Comparison of ENCODE assay signal across 17 mouse cellular contexts in genomic region chr10:108066241-108066640, GRCm38 (mm10).
A peak's percentile ranks its signal among the peaks of the same experiment; 100 is the strongest.
DNase-seq lines count a peak whose midpoint lies in the region; ATAC-seq and TF ChIP-seq lines count a peak whose summit lies in the region.
"Had no signal": no experiment of that assay in that cellular context is flagged by ENCODE, and none has a peak within 500 bp of the region (broad histone marks: within the 10 kb centered on the region; RNA-seq: fewer than 3 reads in every experiment).

No protein-coding gene starts in this region.

- H3K4me1 ChIP-seq in heart, postnatal 0 days (ENCODE audit: control insufficient read depth, insufficient read depth): 0 out of 2 replicates have a peak, but pooled peaks cover 5% of the 10 kb centered on the region
- no peaks in the 10 kb centered on the region for H3K4me1 ChIP-seq in kidney, embryonic 14.5 days (ENCODE audit: control insufficient read depth, insufficient read depth, low read length)
- H3K4me1 ChIP-seq: midbrain, embryonic 13.5 days had no signal

- no peak overlapping the region for H3K4me2 ChIP-seq in heart, postnatal 0 days (ENCODE audit: low read depth, low read length)
- no peak overlapping the region for H3K4me2 ChIP-seq in kidney, embryonic 14.5 days (replicated peaks; ENCODE audit: low read depth, low read length)
- H3K4me2 ChIP-seq: midbrain, embryonic 13.5 days had no signal

- peak overlapping the region; percentile 55 for H3K27ac ChIP-seq in heart, postnatal 0 days (ENCODE audit: low read depth)
- H3K27ac ChIP-seq in kidney, embryonic 14.5 days (ENCODE audit: low read depth, low read length): no peak overlapping the region
- H3K27ac ChIP-seq in left cerebral cortex, adult 2 months: no peak overlapping the region
- H3K27ac ChIP-seq: hindbrain, postnatal 0 days; midbrain, embryonic 13.5 days had no signal

- TF ChIP-seq CTCF in Patski (IDR thresholded peaks at IDR 0.05): no peak
- no peak for TF ChIP-seq CTCF in heart, postnatal 0 days (IDR thresholded peaks at IDR 0.05; ENCODE audit: low read depth)
- no peak for TF ChIP-seq CTCF in left cerebral cortex, adult 2 months (IDR thresholded peaks at IDR 0.05)

- peak; percentile 12 for DNase-seq in 3T3-L1 (ENCODE audit: low read depth, low spot score)
- DNase-seq in Patski (ENCODE audit: low read depth, low spot score): peak; percentile 73
- DNase-seq in heart, postnatal 0 days (ENCODE audit: low spot score): peak; percentile 82
- DNase-seq in left cerebral cortex, adult 8-10 months (ENCODE audit: low spot score in 2 of 2): no peak
- no peak for DNase-seq in left cerebral cortex, adult 2 months (ENCODE audit: extremely low spot score in 1 of 2, low spot score in 2 of 2)
- no peak for DNase-seq in c-Kit-positive CD71-positive TER-119-positive erythroid progenitor cells, embryonic 14.5 days (ENCODE audit: low spot score)
- no peak for DNase-seq in retina, embryonic 14.5 days (ENCODE audit: low spot score)
- DNase-seq: cerebellum, postnatal 14 days; lung, adult 18-20 months; lung, postnatal 4 days; thymus, postnatal 25 days had no signal

- H3K27me3 ChIP-seq in Patski: no peaks in the 10 kb centered on the region
- H3K27me3 ChIP-seq in heart, postnatal 0 days (ENCODE audit: control insufficient read depth, insufficient read depth, low read length): no peaks in the 10 kb centered on the region
- no peaks in the 10 kb centered on the region for H3K27me3 ChIP-seq in kidney, embryonic 14.5 days (ENCODE audit: control insufficient read depth, insufficient read depth, low read length)
- H3K27me3 ChIP-seq: midbrain, embryonic 13.5 days had no signal

- H3K9ac ChIP-seq in heart, postnatal 0 days (replicated peaks; ENCODE audit: low read depth, low read length): no peak overlapping the region
- no peak overlapping the region for H3K9ac ChIP-seq in kidney, embryonic 14.5 days (ENCODE audit: low read depth, low read length)
- H3K9ac ChIP-seq: midbrain, embryonic 13.5 days had no signal

- ATAC-seq in Patski: peak; percentile 95
- ATAC-seq in heart, postnatal 0 days (ENCODE audit: insufficient read depth, low read depth): peak; percentile 95
- peak; percentile 54; the same call in 1 of the 2 replicates for ATAC-seq in kidney, embryonic 14.5 days (ENCODE audit: low FRiP score, low TSS enrichment)
- ATAC-seq: activated CD4-positive, CD25-positive, alpha-beta regulatory T cell, adult 4 months; forebrain, embryonic 14.5 days; hindbrain, postnatal 0 days; midbrain, embryonic 13.5 days had no signal

- TF ChIP-seq EP300 in heart, postnatal 0 days (IDR thresholded peaks at IDR 0.05; ENCODE audit: low read depth): peak; percentile 72; the same call in 1 of the 2 replicates

- in situ Hi-C loops in Patski (cut with MboI; ENCODE audit: low pct_unique_long_range_greater_than_20kb): no loop called here

- no peaks in the 10 kb centered on the region for H3K9me3 ChIP-seq in heart, postnatal 0 days (replicated peaks; ENCODE audit: control insufficient read depth, low read length)
- H3K9me3 ChIP-seq in kidney, embryonic 14.5 days (ENCODE audit: control insufficient read depth, low read length): no peaks in the 10 kb centered on the region
- H3K9me3 ChIP-seq: midbrain, embryonic 13.5 days had no signal

- POLR2A ChIA-PET in Patski (lab: Charles Lee): no interaction called here

- H3K36me3 ChIP-seq in heart, postnatal 0 days (replicated peaks; ENCODE audit: control insufficient read depth, insufficient read depth, low read length): no peaks in the 10 kb centered on the region
- no peaks in the 10 kb centered on the region for H3K36me3 ChIP-seq in kidney, embryonic 14.5 days (ENCODE audit: control insufficient read depth, insufficient read depth, low read length)
- H3K36me3 ChIP-seq: midbrain, embryonic 13.5 days had no signal

- 33% methylated on average over 8 of the region's 8 CpGs for WGBS in heart, postnatal 0 days
- WGBS in kidney, embryonic 14.5 days: 73% methylated on average over 8 of the region's 8 CpGs

- CTCF ChIA-PET in Patski (lab: Charles Lee): no interaction called here

- no peak overlapping the region for H3K4me3 ChIP-seq in heart, postnatal 0 days (ENCODE audit: low read depth, low read length)
- no peak overlapping the region for H3K4me3 ChIP-seq in kidney, embryonic 14.5 days (ENCODE audit: low read length)
- no peak overlapping the region for H3K4me3 ChIP-seq in left cerebral cortex, adult 2 months
- H3K4me3 ChIP-seq: midbrain, embryonic 13.5 days; myocyte had no signal

- intact Hi-C loops in left cerebral cortex, adult 2 months (cut with DNase I): no loop called here

Comparison
In these comparisons a context has a peak if more than half of its experiments do, and no peak if none do; other contexts are left out.
1. DNase-seq: peak in 3T3-L1 (single experiment), Patski (single experiment) and heart, postnatal 0 days (single experiment); none in left cerebral cortex, adult 8-10 months (0 of 2), left cerebral cortex, adult 2 months (0 of 2), c-Kit-positive CD71-positive TER-119-positive erythroid progenitor cells, embryonic 14.5 days (single experiment) and retina, embryonic 14.5 days (single experiment).
2. Peak in every context shown above with its lines, with median percentiles within 50 percentile points of each other: ATAC-seq.